Mouse (Mus musculus): ENCODE results near the gene Col13a1. TPM values are rescaled to one million over a fixed set of nuclear protein-coding genes. Genes with fewer than 3 reads are reported as not detected.
A peak's percentile ranks its signal among the peaks of the same experiment; 100 is the strongest.

Col13a1 gene
- total and polyA plus RNA-seq, 2 experiments = 0.73 to 3.1 TPM

GRCm38 (mm10) chr10:61839326-61839725 is 139.6 kb downstream of the Col13a1 start:
- Histone ChIP-seq H3K9ac (ENCODE audit: low read depth, low read length) (no peak overlapping the region), H3K27ac (replicated peaks; ENCODE audit: insufficient read depth, low read depth, low read length) (no peak overlapping the region), H3K79me2 (ENCODE audit: control insufficient read depth, insufficient read depth, low read length) (no peaks in the 10 kb centered on the region), H3K4me1 (ENCODE audit: control insufficient read depth, insufficient read depth, low read length) (no peaks in the 10 kb centered on the region), H3K4me3 (ENCODE audit: insufficient read depth, low read depth, low read length) (no peak overlapping the region), H3K27me3 (ENCODE audit: control insufficient read depth, insufficient read depth, low read length) (no peaks in the 10 kb centered on the region), H3K36me3 (ENCODE audit: control insufficient read depth, insufficient read depth, low read length) (no peaks in the 10 kb centered on the region)
- DNase-seq (ENCODE audit: extremely low read depth, low read depth, low spot score) = no peak
- WGBS = 88% methylated on average over 9 of the region's 9 CpGs
- no peak for TF ChIP-seq POLR2A (IDR thresholded peaks at IDR 0.05; ENCODE audit: extremely low read depth, insufficient read depth, low read length)

- 3% methylated on average over 6 of the region's 6 CpGs for WGBS
- peak; percentile 79; the same call in 1 of the 2 replicates for TF ChIP-seq CTCF (IDR thresholded peaks at IDR 0.05; ENCODE audit: low read depth, low read length)
- no peak for TF ChIP-seq POLR2A (IDR thresholded peaks at IDR 0.05; ENCODE audit: extremely low read depth, insufficient read depth, low read length)
- H3K9ac ChIP-seq (ENCODE audit: low read depth, low read length) = no peak overlapping the region
Measured at GRCm38 (mm10) chr10:61838769-61839168, 140.1 kb downstream of the Col13a1 start.

GRCm38 (mm10) chr10:61837286-61837685 is 141.6 kb downstream of the Col13a1 start:
- no peak for TF ChIP-seq CTCF (IDR thresholded peaks at IDR 0.05; ENCODE audit: low read depth, low read length)
- no peak for TF ChIP-seq POLR2A (IDR thresholded peaks at IDR 0.05; ENCODE audit: extremely low read depth, insufficient read depth, low read length)
- Histone ChIP-seq H3K36me3 (ENCODE audit: control insufficient read depth, insufficient read depth, low read length) (no peaks in the 10 kb centered on the region), H3K4me3 (ENCODE audit: insufficient read depth, low read depth, low read length) (no peak overlapping the region), H3K27ac (replicated peaks; ENCODE audit: insufficient read depth, low read depth, low read length) (no peak overlapping the region), H3K27me3 (ENCODE audit: control insufficient read depth, insufficient read depth, low read length) (no peaks in the 10 kb centered on the region), H3K79me2 (ENCODE audit: control insufficient read depth, insufficient read depth, low read length) (no peaks in the 10 kb centered on the region), H3K4me1 (ENCODE audit: control insufficient read depth, insufficient read depth, low read length) (no peaks in the 10 kb centered on the region), H3K9ac (ENCODE audit: low read depth, low read length) (no peak overlapping the region)
- no peak for DNase-seq (ENCODE audit: extremely low read depth, low read depth, low spot score)
- WGBS = 77% methylated on average over 8 of the region's 8 CpGs

More at GRCm38 (mm10) chr10:61838769-61839168, 140.1 kb downstream of the Col13a1 start:
- H3K79me2 ChIP-seq (ENCODE audit: control insufficient read depth, insufficient read depth, low read length) = no peaks in the 10 kb centered on the region
- no peaks in the 10 kb centered on the region for H3K36me3 ChIP-seq (ENCODE audit: control insufficient read depth, insufficient read depth, low read length)
- H3K4me3 ChIP-seq (ENCODE audit: insufficient read depth, low read depth, low read length) = no peak overlapping the region
- no peak overlapping the region for H3K27ac ChIP-seq (replicated peaks; ENCODE audit: insufficient read depth, low read depth, low read length)
- no peaks in the 10 kb centered on the region for H3K27me3 ChIP-seq (ENCODE audit: control insufficient read depth, insufficient read depth, low read length)
- H3K4me1 ChIP-seq (ENCODE audit: control insufficient read depth, insufficient read depth, low read length) = no peaks in the 10 kb centered on the region
- DNase-seq (ENCODE audit: extremely low read depth, low read depth, low spot score) = peak; percentile 8

- no peak for DNase-seq (ENCODE audit: extremely low read depth, low read depth, low spot score)
- no peaks in the 10 kb centered on the region for H3K36me3 ChIP-seq (ENCODE audit: control insufficient read depth, insufficient read depth, low read length)
- WGBS = 94% methylated on average over 6 of the region's 6 CpGs
- no peak overlapping the region for H3K4me3 ChIP-seq (ENCODE audit: insufficient read depth, low read depth, low read length)
- TF ChIP-seq POLR2A (IDR thresholded peaks at IDR 0.05; ENCODE audit: extremely low read depth, insufficient read depth, low read length) (no peak), CTCF (IDR thresholded peaks at IDR 0.05; ENCODE audit: low read depth, low read length) (no peak)
- no peaks in the 10 kb centered on the region for H3K4me1 ChIP-seq (ENCODE audit: control insufficient read depth, insufficient read depth, low read length)
- no peaks in the 10 kb centered on the region for H3K79me2 ChIP-seq (ENCODE audit: control insufficient read depth, insufficient read depth, low read length)
- no peaks in the 10 kb centered on the region for H3K27me3 ChIP-seq (ENCODE audit: control insufficient read depth, insufficient read depth, low read length)
- H3K27ac ChIP-seq (replicated peaks; ENCODE audit: insufficient read depth, low read depth, low read length) = no peak overlapping the region
- no peak overlapping the region for H3K9ac ChIP-seq (ENCODE audit: low read depth, low read length)
Measured at GRCm38 (mm10) chr10:61834288-61834687, 144.6 kb downstream of the Col13a1 start.

- H3K4me3 ChIP-seq (ENCODE audit: insufficient read depth, low read depth, low read length) = no peak overlapping the region
- TF ChIP-seq POLR2A (IDR thresholded peaks at IDR 0.05; ENCODE audit: extremely low read depth, insufficient read depth, low read length) (no peak), CTCF (IDR thresholded peaks at IDR 0.05; ENCODE audit: low read depth, low read length) (no peak)
- H3K27ac ChIP-seq (replicated peaks; ENCODE audit: insufficient read depth, low read depth, low read length) = no peak overlapping the region
- WGBS = 79% methylated on average over 11 of the region's 11 CpGs
- no peaks in the 10 kb centered on the region for H3K79me2 ChIP-seq (ENCODE audit: control insufficient read depth, insufficient read depth, low read length)
- DNase-seq (ENCODE audit: extremely low read depth, low read depth, low spot score) = no peak
- no peaks in the 10 kb centered on the region for H3K27me3 ChIP-seq (ENCODE audit: control insufficient read depth, insufficient read depth, low read length)
- H3K9ac ChIP-seq (ENCODE audit: low read depth, low read length) = no peak overlapping the region
- H3K4me1 ChIP-seq (ENCODE audit: control insufficient read depth, insufficient read depth, low read length) = no peaks in the 10 kb centered on the region
- no peaks in the 10 kb centered on the region for H3K36me3 ChIP-seq (ENCODE audit: control insufficient read depth, insufficient read depth, low read length)
Measured at GRCm38 (mm10) chr10:61832713-61833112, 146.2 kb downstream of the Col13a1 start.

- Histone ChIP-seq H3K27ac (replicated peaks; ENCODE audit: insufficient read depth, low read depth, low read length) (no peak overlapping the region), H3K4me1 (ENCODE audit: control insufficient read depth, insufficient read depth, low read length) (no peaks in the 10 kb centered on the region), H3K36me3 (ENCODE audit: control insufficient read depth, insufficient read depth, low read length) (no peaks in the 10 kb centered on the region), H3K4me3 (ENCODE audit: insufficient read depth, low read depth, low read length) (no peak overlapping the region), H3K27me3 (ENCODE audit: control insufficient read depth, insufficient read depth, low read length) (no peaks in the 10 kb centered on the region), H3K9ac (ENCODE audit: low read depth, low read length) (no peak overlapping the region), H3K79me2 (ENCODE audit: control insufficient read depth, insufficient read depth, low read length) (no peaks in the 10 kb centered on the region)
- no peak for TF ChIP-seq CTCF (IDR thresholded peaks at IDR 0.05; ENCODE audit: low read depth, low read length)
- no peak for TF ChIP-seq POLR2A (IDR thresholded peaks at IDR 0.05; ENCODE audit: extremely low read depth, insufficient read depth, low read length)
- DNase-seq (ENCODE audit: extremely low read depth, low read depth, low spot score) = no peak
- WGBS = 89% methylated on average over 6 of the region's 6 CpGs
Measured at GRCm38 (mm10) chr10:61831741-61832140, 147.2 kb downstream of the Col13a1 start.

All from liver, adult 2 months (tissue).